Mouse (Mus musculus) megakaryocyte, embryonic 14.5 days (primary cell): ENCODE measurements around the gene Stard3.

Experiments
- FLI1 ChIP-seq: IDR thresholded peaks from 2 replicates; pipeline ENCODE4 v1.6.1; 2012; ENCODE audit warnings: low read length, inconsistent platforms, mixed read lengths
- GATA1 ChIP-seq: IDR thresholded peaks from 3 replicates; pipeline ENCODE4 v1.6.1; 2012; ENCODE audit warnings: mixed read lengths, low read length, inconsistent platforms, borderline replicate concordance

DNA sequence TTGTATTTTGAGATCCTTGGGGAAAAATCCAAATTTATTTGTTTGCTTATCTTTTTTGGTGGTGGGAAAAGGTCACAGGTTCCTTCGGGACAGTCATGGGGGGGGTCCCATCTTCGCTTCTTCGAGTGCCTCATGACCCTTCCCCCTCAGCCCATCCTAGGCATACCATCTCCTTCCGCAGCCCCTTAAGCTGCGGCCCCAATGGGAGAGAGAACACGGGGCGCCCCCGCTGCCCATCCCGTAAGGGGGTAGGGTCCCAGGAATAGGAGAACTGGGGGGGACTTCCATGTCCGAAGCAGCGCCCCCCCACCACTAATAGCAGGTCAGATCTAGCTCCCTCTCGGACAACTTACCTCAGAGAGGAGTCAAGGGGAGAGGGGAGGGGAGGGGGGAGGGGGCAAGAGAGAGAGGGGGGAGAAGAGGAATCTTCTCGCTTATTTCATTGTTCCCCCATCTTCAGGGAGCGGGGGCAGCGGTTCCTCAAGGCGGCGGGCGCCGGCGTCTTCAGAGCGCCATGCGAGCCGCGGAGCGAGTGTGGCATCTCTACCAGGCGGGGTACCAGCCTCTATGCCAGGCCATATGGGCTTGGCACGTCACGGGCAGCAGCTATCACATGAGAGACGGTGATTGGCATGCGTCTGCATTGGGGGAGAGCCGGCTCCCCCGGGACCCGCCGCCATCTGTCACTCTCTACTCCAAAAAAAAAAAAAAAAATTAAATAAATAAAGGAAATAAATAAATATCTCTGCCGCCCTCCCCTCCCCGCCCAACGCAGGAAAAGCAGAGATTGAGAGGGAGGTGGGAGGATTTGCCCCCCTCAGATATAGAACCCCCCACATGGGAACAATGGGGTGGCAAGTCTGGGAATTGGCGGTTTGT, 28.8 kb upstream of the Stard3 start, which contains the start of gene Neurod2:
- TF ChIP-seq GATA1, result no peak
- no peak for TF ChIP-seq FLI1
